Mouse (Mus musculus) intestine, embryonic 16.5 days (tissue): ENCODE results near the gene Cfap97d1. TPM values are rescaled to one million over a fixed set of nuclear protein-coding genes. Genes with fewer than 3 reads are reported as not detected.
A peak's percentile ranks its signal among the peaks of the same experiment; 100 is the strongest.

ENCODE experiments used
- ATAC-seq: fragments of 200-750 bp; cut with Nextera tagmentation; 2 replicates; pipeline ENCODE4 v1.8.0; 2017; ENCODE audit warnings: moderate TSS enrichment, moderate library complexity
- H3K27ac ChIP-seq: fragments of 300-500 bp; sonication (generic); 2 replicates; pipeline ENCODE4 v1.5.1; 2014; ENCODE audit warnings: mild to moderate bottlenecking, low read length
- H3K27me3 ChIP-seq: fragments of 300-500 bp; sonication (generic); replicated peaks from 2 replicates; pipeline ENCODE4 v1.6.1; 2014; ENCODE audit warnings: low read length, control low read depth, mixed read lengths; ENCODE audit not compliant: control insufficient read depth, insufficient read depth
- H3K36me3 ChIP-seq: fragments of 300-500 bp; sonication (generic); 2 replicates; pipeline ENCODE4 v1.6.1; 2014; ENCODE audit warnings: low read length, control low read depth; ENCODE audit not compliant: control insufficient read depth, insufficient read depth
- H3K4me1 ChIP-seq: fragments of 300-500 bp; sonication (generic); 2 replicates; pipeline ENCODE4 v1.6.1; 2014; ENCODE audit warnings: low read length, control low read depth, mixed read lengths; ENCODE audit not compliant: control insufficient read depth, insufficient read depth
- H3K4me2 ChIP-seq: fragments of 300-500 bp; sonication (generic); 2 replicates; pipeline ENCODE4 v1.6.1; 2014; ENCODE audit warnings: low read depth, low read length, control low read depth
- H3K4me3 ChIP-seq: fragments of 300-500 bp; sonication (generic); 2 replicates; pipeline ENCODE4 v1.5.1; 2014; ENCODE audit warnings: mild to moderate bottlenecking, low read length
- H3K9ac ChIP-seq: fragments of 300-500 bp; sonication (generic); 2 replicates; pipeline ENCODE4 v1.6.1; 2014; ENCODE audit warnings: low read depth, low read length
- H3K9me3 ChIP-seq: fragments of 300-500 bp; sonication (generic); 2 replicates; pipeline ENCODE4 v1.6.1; 2016; ENCODE audit warnings: low read length, control low read depth; ENCODE audit not compliant: control insufficient read depth
- WGBS: fragments of 180-500 bp; shearing (Covaris S2); extraction: QIAGEN DNeasy Blood & Tissue Kit; methylation state at CpG from one replicate; pipeline ENCODE4 v1.1.7; 2014; 5-methylcytosine and 5-hydroxymethylcytosine counted together
- polyA plus RNA-seq: library from polyadenylated mRNA; unstranded; fragments of >200 nt; fragmentation: Nextera tagmentation; extraction: Ambion mirVana; gene quantifications from 2 replicates; pipeline ENCODE4 v1.2.1, GENCODE M21; 2015

Cfap97d1 gene
- polyA plus RNA-seq, 1 experiment from 2014 or later, result not detected

DNA sequence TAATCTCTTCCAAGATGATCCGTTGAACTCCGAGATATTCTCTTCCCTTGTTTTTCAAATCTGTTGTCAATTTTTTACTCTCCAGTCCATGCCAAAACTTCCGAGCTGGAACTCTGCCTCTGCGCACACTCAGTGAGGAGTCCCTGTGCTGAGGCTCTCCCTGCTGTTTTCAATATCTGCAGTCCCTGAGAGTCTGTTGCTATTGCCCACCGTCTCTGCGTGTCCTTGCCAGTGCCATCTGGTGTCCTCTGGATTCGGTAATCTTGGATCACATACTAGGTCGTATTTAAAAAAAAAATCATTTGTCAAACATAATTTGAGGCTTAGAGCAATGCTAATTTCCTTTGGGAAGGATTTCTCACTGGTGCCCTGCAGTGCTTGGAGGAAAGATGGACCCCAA, 50.8 kb downstream of the Cfap97d1 start:
- ATAC-seq, result no peak
- Histone ChIP-seq H3K4me1 (peaks cover 4% of the 10 kb centered on the region; the same call in 1 of the 2 replicates), H3K9ac (no peak overlapping the region), H3K27me3 (no peaks in the 10 kb centered on the region), H3K4me3 (no peak overlapping the region), H3K9me3 (no peaks in the 10 kb centered on the region), H3K4me2 (no peak overlapping the region), H3K27ac (no peak overlapping the region), H3K36me3 (no peaks in the 10 kb centered on the region)
- WGBS, result 74% methylated on average over 8 of the region's 8 CpGs

DNA sequence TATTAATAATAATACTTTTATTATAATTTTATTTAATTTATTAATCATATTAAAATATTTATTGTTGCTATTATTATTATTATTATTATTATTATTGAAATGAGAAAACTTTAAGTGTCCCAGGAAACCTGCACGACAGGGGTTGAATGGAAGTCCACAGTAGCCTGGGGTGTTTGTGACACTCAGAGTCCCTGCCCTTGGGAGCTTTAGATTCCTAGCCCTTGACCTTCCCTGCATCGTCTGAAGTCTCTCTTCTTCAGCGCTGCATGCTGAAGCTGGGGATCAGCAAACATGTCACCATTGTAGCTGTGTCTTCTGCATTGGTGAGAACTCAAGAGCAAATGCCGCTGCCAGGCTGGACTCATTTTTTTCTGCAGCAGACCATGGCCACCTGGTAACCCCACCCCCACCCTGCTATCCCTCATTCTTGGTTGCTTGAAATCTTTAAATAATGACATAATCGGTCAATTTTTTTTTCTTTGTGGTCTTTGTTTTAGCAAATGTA, 51.4 kb downstream of the Cfap97d1 start:
- no peak overlapping the region for H3K4me2 ChIP-seq
- H3K9me3 ChIP-seq, result no peaks in the 10 kb centered on the region
- H3K4me3 ChIP-seq, result no peak overlapping the region
- H3K27ac ChIP-seq, result no peak overlapping the region
- H3K27me3 ChIP-seq, result no peaks in the 10 kb centered on the region
- WGBS, result 76% methylated on average over 5 of the region's 5 CpGs
- peaks cover 6% of the 10 kb centered on the region; the same call in 1 of the 2 replicates for H3K4me1 ChIP-seq
- no peak overlapping the region for H3K9ac ChIP-seq
- ATAC-seq, result no peak
- H3K36me3 ChIP-seq, result no peaks in the 10 kb centered on the region

GRCm38 (mm10) chr11:102036336-102036735, 52.3 kb downstream of the Cfap97d1 start:
- WGBS, result 73% methylated on average over 7 of the region's 7 CpGs

DNA sequence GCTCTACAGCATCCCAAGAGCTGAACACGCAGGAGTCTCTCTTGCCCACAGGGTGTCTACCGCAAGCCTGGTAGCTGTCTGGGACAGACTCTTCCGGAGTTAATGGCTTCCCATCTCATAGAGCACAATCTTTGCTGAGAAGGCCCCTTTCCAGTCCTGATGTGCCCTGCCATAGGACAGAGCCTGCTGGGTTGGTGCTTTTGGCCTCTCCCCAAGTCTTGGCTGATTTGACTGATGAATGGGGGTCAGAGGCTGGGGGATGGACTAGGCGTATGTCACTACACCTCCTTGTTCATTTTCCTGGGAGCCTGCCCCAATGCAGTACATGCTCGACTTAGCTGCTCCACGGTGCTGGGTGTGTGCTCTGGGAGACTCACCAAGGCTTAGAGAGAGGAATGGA, 53.7 kb downstream of the Cfap97d1 start:
- WGBS, result 81% methylated on average over 6 of the region's 6 CpGs
- H3K9ac ChIP-seq, result no peak overlapping the region
- no peak for ATAC-seq
- H3K4me2 ChIP-seq, result no peak overlapping the region
- H3K27ac ChIP-seq, result no peak overlapping the region
- H3K4me3 ChIP-seq, result no peak overlapping the region
- no peaks in the 10 kb centered on the region for H3K36me3 ChIP-seq
- H3K4me1 ChIP-seq, result peaks cover 6% of the 10 kb centered on the region; the same call in 1 of the 2 replicates
- no peaks in the 10 kb centered on the region for H3K9me3 ChIP-seq
- H3K27me3 ChIP-seq, result no peaks in the 10 kb centered on the region

More at GRCm38 (mm10) chr11:102036336-102036735, 52.3 kb downstream of the Cfap97d1 start:
- Histone ChIP-seq H3K36me3 (no peaks in the 10 kb centered on the region), H3K4me1 (peaks cover 6% of the 10 kb centered on the region; the same call in 1 of the 2 replicates), H3K4me3 (no peak overlapping the region), H3K9me3 (no peaks in the 10 kb centered on the region), H3K27ac (no peak overlapping the region), H3K4me2 (no peak overlapping the region), H3K9ac (no peak overlapping the region), H3K27me3 (no peaks in the 10 kb centered on the region)
- ATAC-seq, result no peak

DNA sequence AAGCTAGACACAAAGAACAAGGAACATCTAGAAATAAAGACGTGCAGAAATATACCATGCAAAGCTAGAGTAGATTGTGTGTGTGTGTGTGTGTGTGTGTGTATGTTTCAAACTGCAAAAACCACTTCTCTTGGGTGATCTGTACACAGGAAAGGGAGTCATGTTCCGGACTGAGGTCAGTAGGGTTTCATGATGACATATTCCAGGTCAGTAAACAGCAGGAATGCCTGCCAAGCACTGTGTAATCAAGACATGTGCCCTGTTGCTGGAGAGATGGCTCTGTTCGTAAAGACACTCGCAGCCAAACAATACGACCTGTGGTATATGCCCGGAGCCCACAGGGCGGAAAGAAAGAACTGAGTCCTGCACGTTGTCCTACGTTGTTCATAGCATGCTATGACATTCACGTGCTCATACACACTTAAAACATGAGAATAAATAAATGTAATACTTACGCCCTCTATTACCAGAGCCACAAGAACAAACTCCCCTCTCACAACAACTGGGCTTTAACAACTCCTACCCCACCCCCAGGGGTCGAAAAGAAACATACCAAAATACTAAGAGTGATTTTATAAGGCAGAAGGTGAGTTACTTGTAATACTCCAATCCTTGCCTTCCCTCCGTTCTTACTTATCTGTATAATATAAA, 55.5 kb downstream of the Cfap97d1 start:
- ATAC-seq, result peak; percentile 24; the same call in 1 of the 2 replicates
- no peak overlapping the region for H3K27ac ChIP-seq
- H3K9ac ChIP-seq, result no peak overlapping the region
- H3K4me3 ChIP-seq, result no peak overlapping the region
- peaks cover 6% of the 10 kb centered on the region; the same call in 1 of the 2 replicates for H3K4me1 ChIP-seq
- no peaks in the 10 kb centered on the region for H3K27me3 ChIP-seq
- WGBS, result 50% methylated on average over 13 of the region's 13 CpGs
- no peaks in the 10 kb centered on the region for H3K36me3 ChIP-seq
- H3K4me2 ChIP-seq, result no peak overlapping the region
- no peaks in the 10 kb centered on the region for H3K9me3 ChIP-seq

DNA sequence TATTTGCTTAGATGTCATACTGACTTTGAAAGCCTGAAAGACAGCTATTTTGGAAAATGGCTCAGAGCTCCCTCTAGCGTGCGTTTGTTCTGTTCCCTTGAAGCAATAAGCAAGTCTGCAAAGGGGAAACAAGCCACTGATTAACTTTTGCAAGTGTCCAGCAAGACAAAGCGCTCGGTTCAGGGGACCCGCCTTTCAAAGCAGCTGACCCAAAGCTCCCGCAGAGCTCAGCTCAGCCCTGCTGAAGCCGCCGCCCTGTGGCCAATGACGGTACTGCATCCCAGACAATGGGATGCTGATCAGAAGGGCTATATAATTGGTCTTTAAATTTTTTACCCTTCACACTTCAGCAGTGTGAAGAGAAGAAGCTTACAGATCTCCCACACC, 56.1 kb downstream of the Cfap97d1 start:
- H3K36me3 ChIP-seq, result no peaks in the 10 kb centered on the region
- under 1% methylated on average over 9 of the region's 9 CpGs for WGBS
- H3K4me2 ChIP-seq, result no peak overlapping the region
- peaks cover 6% of the 10 kb centered on the region; the same call in 1 of the 2 replicates for H3K4me1 ChIP-seq
- no peak overlapping the region for H3K27ac ChIP-seq
- no peaks in the 10 kb centered on the region for H3K9me3 ChIP-seq
- peak; percentile 94 for ATAC-seq
- H3K9ac ChIP-seq, result no peak overlapping the region
- no peak overlapping the region for H3K4me3 ChIP-seq
- no peaks in the 10 kb centered on the region for H3K27me3 ChIP-seq

DNA sequence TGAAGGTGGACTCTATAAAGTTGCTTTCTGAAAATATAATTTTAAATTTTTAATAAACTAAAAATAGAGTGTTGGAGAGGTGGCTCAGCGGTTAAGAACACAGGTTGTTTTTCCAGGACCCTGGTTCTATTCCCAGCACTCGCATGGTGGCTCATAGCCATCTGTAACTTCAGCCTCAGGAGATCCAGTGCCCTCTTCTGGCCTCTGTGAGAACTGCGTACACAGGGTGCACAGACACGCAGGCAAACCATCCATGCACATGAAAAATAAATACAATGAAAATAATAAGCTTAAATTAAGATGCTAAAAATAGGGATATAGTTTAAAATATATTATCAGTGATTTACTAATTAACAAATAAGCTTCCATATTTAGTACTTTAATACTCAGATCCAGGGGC, 56.6 kb downstream of the Cfap97d1 start:
- Histone ChIP-seq H3K27me3 (no peaks in the 10 kb centered on the region), H3K4me3 (no peak overlapping the region), H3K9ac (no peak overlapping the region), H3K4me1 (peaks cover 6% of the 10 kb centered on the region; the same call in 1 of the 2 replicates), H3K4me2 (no peak overlapping the region), H3K27ac (no peak overlapping the region), H3K9me3 (no peaks in the 10 kb centered on the region), H3K36me3 (no peaks in the 10 kb centered on the region)
- ATAC-seq, result no peak
- WGBS, result 68% methylated on average over 4 of the region's 4 CpGs

- 56% methylated on average over 5 of the region's 5 CpGs for WGBS
- no peak for ATAC-seq
Measured at GRCm38 (mm10) chr11:102041350-102041949, 57.4 kb downstream of the Cfap97d1 start, which contains the start of gene Cd300lg. Gene Cd300lg (plus strand): TSS chr11:102041509.

More at GRCm38 (mm10) chr11:102041350-102041949, 57.4 kb downstream of the Cfap97d1 start, which contains the start of gene Cd300lg:
- Histone ChIP-seq H3K4me1 (peaks cover 6% of the 10 kb centered on the region; the same call in 1 of the 2 replicates), H3K4me3 (no peak within 1 kb of the TSS), H3K9ac (no peak within 1 kb of the TSS), H3K9me3 (no peaks in the 10 kb centered on the region), H3K36me3 (no peaks in the 10 kb centered on the region), H3K27me3 (no peaks in the 10 kb centered on the region), H3K4me2 (no peak within 1 kb of the TSS), H3K27ac (no peak within 1 kb of the TSS)
